In the genomic region with DNA sequence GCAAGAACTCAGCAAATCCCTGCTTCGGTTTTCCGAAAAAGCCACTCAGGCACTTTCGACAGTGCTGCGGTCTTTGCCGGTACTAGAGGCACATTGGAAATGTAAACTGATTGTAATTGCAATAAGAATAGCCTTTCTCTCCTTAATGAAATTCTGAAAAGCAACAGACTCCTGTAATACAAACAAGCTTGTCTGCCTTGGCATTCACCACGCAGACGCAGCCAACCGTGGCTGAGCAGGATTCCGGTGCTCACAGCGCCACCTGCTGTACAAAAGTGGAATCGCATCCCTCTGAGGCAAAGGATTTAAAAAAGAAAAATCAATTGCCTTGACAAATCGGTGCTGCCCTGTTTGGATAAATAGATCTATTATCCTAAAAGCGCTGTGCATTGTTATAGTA, we compare ENCODE assay signal across 8 mouse cellular contexts.
DNase-seq lines count a peak whose midpoint lies in the region; ATAC-seq lines count a peak whose summit lies in the region.

No protein-coding gene starts in this region.

- peak overlapping the region; percentile 31 for H3K4me3 ChIP-seq in forebrain, embryonic 12.5 days (replicated peaks)
- peak overlapping the region; percentile 52 for H3K4me3 ChIP-seq in heart, embryonic 16.5 days (ENCODE audit: low read length)
- H3K4me3 ChIP-seq in liver, embryonic 13.5 days (replicated peaks) = peak overlapping the region; percentile 32; the same call in 1 of the 2 replicates
- H3K4me3 ChIP-seq in stomach, embryonic 14.5 days (ENCODE audit: low read depth, low read length) = peak overlapping the region; percentile 36

- H3K9me3 ChIP-seq in forebrain, embryonic 12.5 days = no peaks in the 10 kb centered on the region
- H3K9me3 ChIP-seq in heart, embryonic 16.5 days (replicated peaks; ENCODE audit: control insufficient read depth, low read length) = no peaks in the 10 kb centered on the region
- no peaks in the 10 kb centered on the region for H3K9me3 ChIP-seq in liver, embryonic 13.5 days (replicated peaks)
- no peaks in the 10 kb centered on the region for H3K9me3 ChIP-seq in stomach, embryonic 14.5 days (ENCODE audit: control insufficient read depth, low read depth, low read length)

- WGBS in forebrain, embryonic 12.5 days = 1% methylated on average over 13 of the region's 13 CpGs
- WGBS in heart, embryonic 16.5 days = 6% methylated on average over 13 of the region's 13 CpGs
- WGBS in liver, embryonic 13.5 days (ENCODE audit: insufficient replicate concordance) = 6% methylated on average over 13 of the region's 13 CpGs
- WGBS in stomach, embryonic 14.5 days = under 1% methylated on average over 13 of the region's 13 CpGs

- H3K4me2 ChIP-seq in forebrain, embryonic 12.5 days = peak overlapping the region; percentile 50
- H3K4me2 ChIP-seq in heart, embryonic 16.5 days (ENCODE audit: low read depth, low read length) = peak overlapping the region; percentile 79
- peak overlapping the region; percentile 49 for H3K4me2 ChIP-seq in liver, embryonic 13.5 days
- H3K4me2 ChIP-seq in stomach, embryonic 14.5 days (replicated peaks; ENCODE audit: low read depth, low read length) = peak overlapping the region; percentile 49

- peaks cover 32% of the 10 kb centered on the region for H3K4me1 ChIP-seq in forebrain, embryonic 12.5 days
- no peaks in the 10 kb centered on the region; the same call in 1 of the 2 replicates for H3K4me1 ChIP-seq in heart, embryonic 16.5 days (ENCODE audit: control insufficient read depth, insufficient read depth, low read length)
- H3K4me1 ChIP-seq in liver, embryonic 13.5 days (replicated peaks) = peaks cover 3% of the 10 kb centered on the region; the same call in 1 of the 2 replicates
- no peaks in the 10 kb centered on the region for H3K4me1 ChIP-seq in stomach, embryonic 14.5 days (ENCODE audit: control insufficient read depth, insufficient read depth, low read length)

- H3K36me3 ChIP-seq in forebrain, embryonic 12.5 days (replicated peaks) = no peaks in the 10 kb centered on the region
- H3K36me3 ChIP-seq in heart, embryonic 16.5 days (ENCODE audit: control insufficient read depth, insufficient read depth) = no peaks in the 10 kb centered on the region
- H3K36me3 ChIP-seq in liver, embryonic 13.5 days = no peaks in the 10 kb centered on the region
- no peaks in the 10 kb centered on the region for H3K36me3 ChIP-seq in stomach, embryonic 14.5 days (ENCODE audit: control insufficient read depth, insufficient read depth, low read length)

- peak; percentile 79 for DNase-seq in CD4-positive, CD25-positive, alpha-beta regulatory T cell, adult 2 months (ENCODE audit: low read depth, low spot score)
- DNase-seq in c-Kit-negative CD71-positive TER-119-positive erythroid progenitor cells, embryonic 14.5 days (ENCODE audit: low read depth, low spot score) = peak; percentile 29
- DNase-seq in kidney, postnatal 25 days = peak; percentile 85 to 93
- DNase-seq in liver, embryonic 13.5 days = peak; percentile 37
- DNase-seq in natural killer cell, adult 2 months (ENCODE audit: low spot score in 2 of 2) = peak; percentile 63 to 71

- no peak overlapping the region for H3K9ac ChIP-seq in forebrain, embryonic 12.5 days
- peak overlapping the region; percentile 66 for H3K9ac ChIP-seq in heart, embryonic 16.5 days (ENCODE audit: low read length)
- no peak overlapping the region for H3K9ac ChIP-seq in liver, embryonic 13.5 days
- H3K9ac ChIP-seq in stomach, embryonic 14.5 days (replicated peaks; ENCODE audit: low read depth, low read length) = no peak overlapping the region

- H3K27ac ChIP-seq in forebrain, embryonic 12.5 days = 0 out of 2 replicates have a peak overlapping the region, but pooled peaks have one; percentile 21
- H3K27ac ChIP-seq in heart, embryonic 16.5 days (ENCODE audit: low read length) = peak overlapping the region; percentile 48; the same call in 1 of the 2 replicates
- H3K27ac ChIP-seq in liver, embryonic 13.5 days = no peak overlapping the region
- H3K27ac ChIP-seq in stomach, embryonic 14.5 days (ENCODE audit: low read length) = no peak overlapping the region

- H3K27me3 ChIP-seq in forebrain, embryonic 12.5 days = 0 out of 2 replicates have a peak, but pooled peaks cover 2% of the 10 kb centered on the region
- H3K27me3 ChIP-seq in heart, embryonic 16.5 days (ENCODE audit: control insufficient read depth, insufficient read depth, low read length) = no peaks in the 10 kb centered on the region
- H3K27me3 ChIP-seq in liver, embryonic 13.5 days = no peaks in the 10 kb centered on the region
- no peaks in the 10 kb centered on the region for H3K27me3 ChIP-seq in stomach, embryonic 14.5 days (ENCODE audit: control insufficient read depth, insufficient read depth, low read length)

- peak; percentile 55 for ATAC-seq in forebrain, embryonic 12.5 days (ENCODE audit: low FRiP score)
- ATAC-seq in heart, embryonic 16.5 days (replicated peaks; ENCODE audit: extremely low read depth, insufficient read depth, low FRiP score) = no peak
- no peak for ATAC-seq in liver, embryonic 13.5 days (ENCODE audit: low read depth)
- ATAC-seq in stomach, embryonic 14.5 days (ENCODE audit: insufficient number of reproducible peaks, insufficient read depth, low FRiP score, low read depth) = no peak

Comparison
In these comparisons a context has a peak if more than half of its experiments do, and no peak if none do; other contexts are left out.
1. DNase-seq: peak in every context shown above with its lines; median percentile 89 in kidney, postnatal 25 days; 79 in CD4-positive, CD25-positive, alpha-beta regulatory T cell, adult 2 months; 67 in natural killer cell, adult 2 months; 37 in liver, embryonic 13.5 days; 29 in c-Kit-negative CD71-positive TER-119-positive erythroid progenitor cells, embryonic 14.5 days.
2. H3K27ac ChIP-seq: peak in forebrain, embryonic 12.5 days (single experiment) and heart, embryonic 16.5 days (single experiment); none in liver, embryonic 13.5 days (single experiment) and stomach, embryonic 14.5 days (single experiment).
3. Peak in every context shown above with its lines, with median percentiles within 50 percentile points of each other: H3K4me2 ChIP-seq and H3K4me3 ChIP-seq.